Mouse (Mus musculus): ENCODE measurements around the gene Creb3l1. TPM values are rescaled to one million over a fixed set of nuclear protein-coding genes. Genes with fewer than 3 reads are reported as not detected.

Gene Creb3l1
- polyA plus RNA-seq, 1 experiment from 2014 or later = 7.4 TPM

GRCm38 (mm10) chr2:91958701-91959457 lies 65.4 kb downstream of the Creb3l1 start:
- peaks cover 95% of the 10 kb centered on the region for H3K79me2 ChIP-seq (ENCODE audit: inconsistent target)
- no peak overlapping the region for H3K4me3 ChIP-seq (ENCODE audit: inconsistent target)
- no peaks in the 10 kb centered on the region for H3K36me3 ChIP-seq (ENCODE audit: inconsistent target)
- H3K27ac ChIP-seq = no peak overlapping the region
- 44% methylated on average over 9 of the region's 10 CpGs for WGBS (ENCODE audit: missing documents)

- Histone ChIP-seq H3K27ac (no peak overlapping the region), H3K79me2 (ENCODE audit: inconsistent target) (peaks cover 100% of the 10 kb centered on the region), H3K36me3 (ENCODE audit: inconsistent target) (no peaks in the 10 kb centered on the region)
These were observed 66.3 kb downstream of the Creb3l1 start for GRCm38 (mm10) chr2:91958049-91958448.

GRCm38 (mm10) chr2:91957096-91957495 lies 67.2 kb downstream of the Creb3l1 start:
- Histone ChIP-seq H3K27ac (no peak overlapping the region), H3K36me3 (ENCODE audit: inconsistent target) (no peaks in the 10 kb centered on the region), H3K79me2 (ENCODE audit: inconsistent target) (peaks cover 100% of the 10 kb centered on the region), H3K4me3 (ENCODE audit: inconsistent target) (no peak overlapping the region)
- 5% methylated on average over 4 of the region's 4 CpGs for WGBS (ENCODE audit: missing documents)

More at GRCm38 (mm10) chr2:91958049-91958448, 66.3 kb downstream of the Creb3l1 start:
- no peak overlapping the region for H3K4me3 ChIP-seq (ENCODE audit: inconsistent target)
- WGBS (ENCODE audit: missing documents) = 86% methylated on average over 8 of the region's 8 CpGs

- WGBS (ENCODE audit: missing documents) = 39% methylated on average over 6 of the region's 6 CpGs
- Histone ChIP-seq H3K4me3 (ENCODE audit: inconsistent target) (no peak overlapping the region), H3K27ac (no peak overlapping the region), H3K79me2 (ENCODE audit: inconsistent target) (peaks cover 100% of the 10 kb centered on the region), H3K36me3 (ENCODE audit: inconsistent target) (no peaks in the 10 kb centered on the region)
These were observed 68.4 kb downstream of the Creb3l1 start for GRCm38 (mm10) chr2:91955875-91956274.

GRCm38 (mm10) chr2:91955121-91955591 lies 69.1 kb downstream of the Creb3l1 start:
- WGBS (ENCODE audit: missing documents) = 96% methylated on average over 4 of the region's 4 CpGs
- Histone ChIP-seq H3K79me2 (ENCODE audit: inconsistent target) (peaks cover 100% of the 10 kb centered on the region), H3K4me3 (ENCODE audit: inconsistent target) (no peak overlapping the region), H3K36me3 (ENCODE audit: inconsistent target) (no peaks in the 10 kb centered on the region), H3K27ac (no peak overlapping the region)

- Histone ChIP-seq H3K4me3 (ENCODE audit: inconsistent target) (no peak overlapping the region), H3K27ac (peak overlapping the region; percentile 5; the same call in 1 of the 2 replicates), H3K79me2 (ENCODE audit: inconsistent target) (peaks cover 100% of the 10 kb centered on the region), H3K36me3 (ENCODE audit: inconsistent target) (no peaks in the 10 kb centered on the region)
- 32% methylated on average over 5 of the region's 5 CpGs for WGBS (ENCODE audit: missing documents)
These were observed 70.5 kb downstream of the Creb3l1 start for GRCm38 (mm10) chr2:91953825-91954224.

GRCm38 (mm10) chr2:91950275-91951085 lies 73.8 kb downstream of the Creb3l1 start:
- peaks cover 96% of the 10 kb centered on the region for H3K79me2 ChIP-seq (ENCODE audit: inconsistent target)
- H3K4me3 ChIP-seq (ENCODE audit: inconsistent target) = peak overlapping the region; percentile 36
- under 1% methylated on average over 12 of the region's 15 CpGs for WGBS (ENCODE audit: missing documents)
- peak overlapping the region; percentile 91 for H3K27ac ChIP-seq
- H3K36me3 ChIP-seq (ENCODE audit: inconsistent target) = no peaks in the 10 kb centered on the region

GRCm38 (mm10) chr2:91949411-91950274 lies 74.7 kb downstream of the Creb3l1 start:
- Histone ChIP-seq H3K27ac (peak overlapping the region; percentile 91), H3K4me3 (ENCODE audit: inconsistent target) (peak overlapping the region; percentile 36), H3K79me2 (ENCODE audit: inconsistent target) (peaks cover 96% of the 10 kb centered on the region), H3K36me3 (ENCODE audit: inconsistent target) (no peaks in the 10 kb centered on the region)
- WGBS (ENCODE audit: missing documents) = 6% methylated on average over 17 of the region's 17 CpGs

- 21% methylated on average over 3 of the region's 3 CpGs for WGBS (ENCODE audit: missing documents)
- peaks cover 96% of the 10 kb centered on the region for H3K79me2 ChIP-seq (ENCODE audit: inconsistent target)
- H3K36me3 ChIP-seq (ENCODE audit: inconsistent target) = peaks cover 2% of the 10 kb centered on the region; the same call in 1 of the 2 replicates
- peak overlapping the region; percentile 36 for H3K4me3 ChIP-seq (ENCODE audit: inconsistent target)
- H3K27ac ChIP-seq = peak overlapping the region; percentile 91
These were observed 75.5 kb downstream of the Creb3l1 start for GRCm38 (mm10) chr2:91948792-91949241.

- peaks cover 9% of the 10 kb centered on the region; the same call in 1 of the 2 replicates for H3K36me3 ChIP-seq (ENCODE audit: inconsistent target)
- 2% methylated on average over 4 of the region's 6 CpGs for WGBS (ENCODE audit: missing documents)
- peak overlapping the region; percentile 91 for H3K27ac ChIP-seq
- H3K79me2 ChIP-seq (ENCODE audit: inconsistent target) = peaks cover 96% of the 10 kb centered on the region
- H3K4me3 ChIP-seq (ENCODE audit: inconsistent target) = peak overlapping the region; percentile 36
These were observed 76.2 kb downstream of the Creb3l1 start for GRCm38 (mm10) chr2:91948151-91948509.

- 24% methylated on average over 11 of the region's 11 CpGs for WGBS (ENCODE audit: missing documents)
- Histone ChIP-seq H3K79me2 (ENCODE audit: inconsistent target) (peaks cover 96% of the 10 kb centered on the region), H3K36me3 (ENCODE audit: inconsistent target) (peaks cover 14% of the 10 kb centered on the region; the same call in 1 of the 2 replicates), H3K4me3 (ENCODE audit: inconsistent target) (peak overlapping the region; percentile 36), H3K27ac (peak overlapping the region; percentile 91)
These were observed 76.7 kb downstream of the Creb3l1 start for GRCm38 (mm10) chr2:91947397-91948150.

GRCm38 (mm10) chr2:91946836-91947235 lies 77.5 kb downstream of the Creb3l1 start:
- Histone ChIP-seq H3K36me3 (ENCODE audit: inconsistent target) (peaks cover 20% of the 10 kb centered on the region; the same call in 1 of the 2 replicates), H3K4me3 (ENCODE audit: inconsistent target) (no peak overlapping the region), H3K27ac (peak overlapping the region; percentile 91), H3K79me2 (ENCODE audit: inconsistent target) (peaks cover 96% of the 10 kb centered on the region)
- WGBS (ENCODE audit: missing documents) = 54% methylated on average over 6 of the region's 6 CpGs

- Histone ChIP-seq H3K4me3 (ENCODE audit: inconsistent target) (no peak within 1 kb of the TSS), H3K36me3 (ENCODE audit: inconsistent target) (peaks cover 30% of the 10 kb centered on the region), H3K27ac (peak within 1 kb of the TSS; percentile 91), H3K79me2 (ENCODE audit: inconsistent target) (peaks cover 96% of the 10 kb centered on the region)
- WGBS (ENCODE audit: missing documents) = 94% methylated on average over 18 of the region's 18 CpGs
These were observed 78.8 kb downstream of the Creb3l1 start, which contains the start of gene Gm9821 for GRCm38 (mm10) chr2:91945483-91945882. Gene Gm9821, plus strand, starts transcription at chr2:91945703.

All from macrophage (primary cell).